Mouse (Mus musculus): Measurements from ENCODE around the gene Prr19.

Prr19 gene

GRCm38 (mm10) chr7:25275555-25276298 lies 25.5 kb upstream of the Prr19 start:
- DNase-seq (ENCODE audit: low spot score) = no peak

- DNase-seq (ENCODE audit: low spot score) = no peak
Observed at GRCm38 (mm10) chr7:25277405-25277804, 23.8 kb upstream of the Prr19 start.

- DNase-seq (ENCODE audit: low spot score) = no peak
Observed at GRCm38 (mm10) chr7:25277998-25278340, 23.2 kb upstream of the Prr19 start.

- peak; percentile 92 for DNase-seq (ENCODE audit: low spot score)
Observed at GRCm38 (mm10) chr7:25278341-25279075, 22.7 kb upstream of the Prr19 start.

GRCm38 (mm10) chr7:25279076-25279860 lies 21.9 kb upstream of the Prr19 start:
- DNase-seq (ENCODE audit: low spot score) = peak; percentile 87

GRCm38 (mm10) chr7:25279861-25280791 lies 21.1 kb upstream of the Prr19 start:
- DNase-seq (ENCODE audit: low spot score) = peak; percentile 72

- DNase-seq (ENCODE audit: low spot score) = no peak
Observed at GRCm38 (mm10) chr7:25281166-25281733, 20.0 kb upstream of the Prr19 start.

- peak; percentile 97 for DNase-seq (ENCODE audit: low spot score)
Observed at GRCm38 (mm10) chr7:25281734-25282601, 19.2 kb upstream of the Prr19 start.

- DNase-seq (ENCODE audit: low spot score) = peak; percentile 25
Observed at GRCm38 (mm10) chr7:25282731-25283211, 18.4 kb upstream of the Prr19 start.

- DNase-seq (ENCODE audit: low spot score) = peak; percentile 17
Observed at GRCm38 (mm10) chr7:25283637-25284036, 17.6 kb upstream of the Prr19 start.

GRCm38 (mm10) chr7:25284171-25284570 lies 17.0 kb upstream of the Prr19 start:
- no peak for DNase-seq (ENCODE audit: low spot score)

GRCm38 (mm10) chr7:25284766-25285165 lies 16.4 kb upstream of the Prr19 start:
- DNase-seq (ENCODE audit: low spot score) = no peak

- DNase-seq (ENCODE audit: low spot score) = no peak
Observed at GRCm38 (mm10) chr7:25285511-25286238, 15.5 kb upstream of the Prr19 start.

- DNase-seq (ENCODE audit: low spot score) = no peak
Observed at GRCm38 (mm10) chr7:25286989-25287388, 14.2 kb upstream of the Prr19 start.

GRCm38 (mm10) chr7:25288011-25288410 lies 13.2 kb upstream of the Prr19 start:
- no peak for DNase-seq (ENCODE audit: low spot score)

GRCm38 (mm10) chr7:25288721-25289120 lies 12.5 kb upstream of the Prr19 start:
- DNase-seq (ENCODE audit: low spot score) = no peak

GRCm38 (mm10) chr7:25289925-25290324 lies 11.3 kb upstream of the Prr19 start:
- no peak for DNase-seq (ENCODE audit: low spot score)

- DNase-seq (ENCODE audit: low spot score) = no peak
Observed at GRCm38 (mm10) chr7:25290463-25290862, 10.7 kb upstream of the Prr19 start.

GRCm38 (mm10) chr7:25290911-25291310 lies 10.3 kb upstream of the Prr19 start:
- DNase-seq (ENCODE audit: low spot score) = no peak
